Mouse (Mus musculus): ENCODE results near the gene Thsd7a. TPM values are rescaled to one million over a fixed set of nuclear protein-coding genes. Genes with fewer than 3 reads are reported as not detected.

The Thsd7a gene
- polyA plus RNA-seq, 1 experiment from 2014 or later, result 29.8 TPM

DNA sequence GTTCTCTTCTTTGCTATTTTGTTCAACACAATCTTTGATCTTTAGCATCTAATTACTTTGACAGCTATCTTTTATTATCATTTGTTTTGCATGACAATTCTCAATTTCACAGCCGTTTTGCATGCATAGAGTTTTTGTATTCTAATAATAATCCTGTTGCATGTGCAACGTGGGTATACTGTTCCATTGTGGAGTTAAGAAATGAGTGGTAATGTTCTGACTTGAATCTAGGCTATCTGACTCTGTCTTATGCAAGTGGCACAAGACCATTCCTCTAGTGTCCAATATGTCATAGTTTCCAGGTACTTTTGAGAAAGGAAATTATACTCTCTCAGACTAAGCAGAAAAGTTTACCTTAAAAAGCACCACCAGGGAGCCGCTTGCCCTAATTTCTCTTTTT, 206.7 kb downstream of the Thsd7a start:
- H3K9me3 ChIP-seq, result no peaks in the 10 kb centered on the region
- peaks cover 4% of the 10 kb centered on the region; the same call in 1 of the 2 replicates for H3K4me1 ChIP-seq (replicated peaks)
- H3K36me3 ChIP-seq, result no peaks in the 10 kb centered on the region
- DNase-seq (ENCODE audit: low spot score), result no peak
- H3K27me3 ChIP-seq (ENCODE audit: insufficient read depth, poor library complexity, severe bottlenecking), result no peaks in the 10 kb centered on the region
- no peak overlapping the region for H3K4me3 ChIP-seq
- no peak overlapping the region for H3K27ac ChIP-seq
- 59% methylated on average over 3 of the region's 3 CpGs for WGBS

DNA sequence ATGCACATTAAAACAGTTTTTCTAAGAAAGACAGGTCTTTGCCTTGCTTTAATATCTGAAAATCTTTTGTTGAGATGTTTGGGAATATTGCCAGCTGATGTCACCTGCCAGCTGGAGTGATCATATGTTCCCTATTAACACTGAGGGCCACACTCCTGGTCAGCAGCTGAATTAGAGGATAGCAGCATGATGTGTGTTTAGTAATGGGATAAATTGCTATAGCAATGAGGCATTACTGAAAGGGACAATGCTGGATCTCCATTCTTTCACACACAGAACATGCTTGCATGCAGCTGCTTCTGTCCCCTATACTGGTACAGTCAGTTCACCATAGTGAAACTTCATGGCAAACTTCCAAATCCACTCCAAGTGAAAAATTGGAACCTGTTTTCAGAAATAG, 230.1 kb downstream of the Thsd7a start:
- Histone ChIP-seq H3K36me3 (no peaks in the 10 kb centered on the region), H3K27me3 (ENCODE audit: insufficient read depth, poor library complexity, severe bottlenecking) (no peaks in the 10 kb centered on the region), H3K4me3 (no peak overlapping the region), H3K4me1 (replicated peaks) (0 out of 2 replicates have a peak, but pooled peaks cover 3% of the 10 kb centered on the region), H3K27ac (no peak overlapping the region), H3K9me3 (no peaks in the 10 kb centered on the region)
- no peak for DNase-seq (ENCODE audit: low spot score)

DNA sequence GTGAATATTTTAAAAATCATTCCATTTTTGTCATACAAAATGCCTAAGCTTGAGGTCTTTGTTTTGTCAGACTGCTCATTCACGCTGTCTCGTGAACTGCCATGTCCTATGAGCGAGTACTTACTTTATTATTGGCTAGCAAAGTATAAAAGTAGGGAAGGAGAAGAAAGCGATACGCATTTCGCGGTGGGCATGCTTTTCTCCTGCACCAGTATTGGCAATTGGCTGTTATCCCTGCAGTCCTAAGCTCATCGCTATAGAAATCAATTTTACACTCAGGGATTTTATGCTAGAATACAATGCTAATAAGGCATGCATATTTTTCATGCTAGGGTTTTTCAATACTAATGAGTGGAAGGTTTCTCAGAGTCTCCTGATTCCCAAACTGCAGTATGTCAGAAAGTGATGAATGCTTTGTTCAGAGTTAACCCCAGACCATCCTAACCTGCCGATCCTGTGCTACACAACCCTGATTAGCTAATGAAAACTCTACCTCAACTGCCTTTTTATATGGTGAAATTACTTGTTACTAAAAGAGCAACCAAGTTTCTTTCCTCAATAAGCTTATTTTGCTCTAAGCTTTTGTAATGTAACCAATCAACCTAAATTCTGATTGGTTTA, 230.8 kb downstream of the Thsd7a start:
- no peak overlapping the region for H3K4me3 ChIP-seq
- no peaks in the 10 kb centered on the region for H3K27me3 ChIP-seq (ENCODE audit: insufficient read depth, poor library complexity, severe bottlenecking)
- DNase-seq (ENCODE audit: low spot score), result no peak
- WGBS, result 64% methylated on average over 9 of the region's 9 CpGs
- H3K9me3 ChIP-seq, result no peaks in the 10 kb centered on the region
- H3K27ac ChIP-seq, result no peak overlapping the region
- no peaks in the 10 kb centered on the region for H3K36me3 ChIP-seq
- 0 out of 2 replicates have a peak, but pooled peaks cover 3% of the 10 kb centered on the region for H3K4me1 ChIP-seq (replicated peaks)

DNA sequence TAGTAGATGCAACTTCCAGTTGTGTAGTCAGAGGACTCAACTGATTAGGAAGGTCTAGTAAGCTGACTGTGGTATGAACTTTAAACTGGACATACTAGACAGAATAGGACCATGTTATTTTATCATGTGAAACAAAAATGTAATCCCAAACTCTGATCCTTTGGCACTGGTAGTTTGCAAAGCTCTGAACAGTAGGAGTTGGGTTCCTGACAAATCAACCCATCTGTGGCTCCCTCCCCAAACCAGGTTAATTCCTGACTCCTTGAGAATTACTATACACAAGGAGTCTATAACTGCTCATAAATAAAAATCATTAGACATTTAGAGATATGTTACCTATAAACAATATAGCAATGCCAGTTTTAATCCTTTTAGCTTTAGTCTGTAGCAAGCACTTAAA, 231.5 kb downstream of the Thsd7a start:
- H3K27ac ChIP-seq, result no peak overlapping the region
- DNase-seq (ENCODE audit: low spot score), result no peak
- no peak overlapping the region for H3K4me3 ChIP-seq
- no peaks in the 10 kb centered on the region for H3K9me3 ChIP-seq
- H3K4me1 ChIP-seq (replicated peaks), result 0 out of 2 replicates have a peak, but pooled peaks cover 3% of the 10 kb centered on the region
- H3K27me3 ChIP-seq (ENCODE audit: insufficient read depth, poor library complexity, severe bottlenecking), result no peaks in the 10 kb centered on the region
- no peaks in the 10 kb centered on the region for H3K36me3 ChIP-seq

DNA sequence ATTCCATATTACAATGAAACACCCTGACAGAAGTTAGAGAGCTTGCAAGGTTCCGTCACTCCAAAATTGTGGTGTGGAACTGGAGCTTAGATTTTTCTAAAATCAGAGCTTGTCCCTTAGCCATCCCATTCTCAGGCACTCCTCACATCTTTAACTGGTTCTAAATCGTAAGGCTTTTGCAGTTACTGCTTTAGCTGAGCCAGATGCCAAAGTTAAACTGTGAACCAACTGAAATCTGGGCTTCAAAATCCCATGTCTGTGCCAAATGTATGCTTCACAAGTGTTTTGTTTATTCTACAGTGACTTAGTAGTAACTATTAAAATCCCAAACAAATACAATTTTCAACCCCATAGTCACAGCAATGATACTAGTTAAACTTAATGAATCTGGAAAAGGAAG, 242.3 kb downstream of the Thsd7a start:
- H3K36me3 ChIP-seq, result no peaks in the 10 kb centered on the region
- H3K27ac ChIP-seq, result no peak overlapping the region
- H3K9me3 ChIP-seq, result no peaks in the 10 kb centered on the region
- WGBS, result 93% methylated on average over 2 of the region's 2 CpGs
- H3K4me3 ChIP-seq, result no peak overlapping the region
- H3K27me3 ChIP-seq (ENCODE audit: insufficient read depth, poor library complexity, severe bottlenecking), result no peaks in the 10 kb centered on the region
- no peaks in the 10 kb centered on the region for H3K4me1 ChIP-seq (replicated peaks)
- DNase-seq (ENCODE audit: low spot score), result no peak

DNA sequence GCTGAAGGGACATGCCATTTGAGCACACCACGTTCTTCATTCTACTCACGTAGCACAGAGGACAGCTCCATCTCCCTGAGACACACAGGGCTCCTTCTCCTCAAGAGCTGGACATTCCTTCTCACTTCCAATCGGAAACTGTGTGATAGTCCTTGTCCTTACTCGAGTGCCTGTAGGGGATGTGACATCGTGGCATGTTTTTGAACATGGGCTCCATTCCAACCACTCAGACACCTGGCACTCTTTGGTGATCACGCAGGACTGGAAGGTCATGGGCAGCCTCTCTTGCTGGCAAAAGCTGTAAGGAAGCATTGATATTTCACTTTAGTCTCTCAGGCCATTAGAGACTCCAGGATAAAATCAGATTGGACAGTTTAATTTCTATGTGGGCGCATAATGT, 245.3 kb downstream of the Thsd7a start:
- 91% methylated on average over 7 of the region's 7 CpGs for WGBS

DNA sequence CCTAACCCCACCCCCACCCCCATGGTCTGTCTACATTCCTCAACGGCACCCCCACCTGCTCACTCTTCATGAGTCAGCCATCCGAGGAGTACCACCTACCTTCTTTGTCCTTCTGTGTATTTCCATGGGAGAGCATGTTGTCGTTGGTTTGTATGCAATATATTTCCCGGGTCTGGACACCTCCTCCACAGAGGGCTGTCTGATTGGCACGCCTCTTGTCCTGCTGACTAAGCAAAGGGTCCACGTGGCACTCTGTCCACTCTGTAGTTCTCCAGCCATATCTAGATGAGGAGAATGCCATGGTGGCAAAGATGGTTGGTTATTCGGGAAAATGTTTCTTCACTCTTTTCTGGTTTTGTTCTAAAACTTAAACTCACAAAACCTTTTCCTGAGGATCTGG, 248.3 kb downstream of the Thsd7a start:
- Histone ChIP-seq H3K4me1 (replicated peaks) (no peaks in the 10 kb centered on the region), H3K36me3 (no peaks in the 10 kb centered on the region; the same call in 1 of the 2 replicates), H3K9me3 (no peaks in the 10 kb centered on the region), H3K4me3 (no peak overlapping the region), H3K27me3 (ENCODE audit: insufficient read depth, poor library complexity, severe bottlenecking) (no peaks in the 10 kb centered on the region), H3K27ac (no peak overlapping the region)
- WGBS, result 84% methylated on average over 7 of the region's 7 CpGs
- DNase-seq (ENCODE audit: low spot score), result no peak

More for the DNA sequence above, 245.3 kb downstream of the Thsd7a start:
- no peak overlapping the region for H3K4me3 ChIP-seq
- DNase-seq (ENCODE audit: low spot score), result no peak
- no peaks in the 10 kb centered on the region; the same call in 1 of the 2 replicates for H3K36me3 ChIP-seq
- H3K9me3 ChIP-seq, result no peaks in the 10 kb centered on the region
- no peaks in the 10 kb centered on the region for H3K4me1 ChIP-seq (replicated peaks)
- H3K27ac ChIP-seq, result no peak overlapping the region
- H3K27me3 ChIP-seq (ENCODE audit: insufficient read depth, poor library complexity, severe bottlenecking), result no peaks in the 10 kb centered on the region

DNA sequence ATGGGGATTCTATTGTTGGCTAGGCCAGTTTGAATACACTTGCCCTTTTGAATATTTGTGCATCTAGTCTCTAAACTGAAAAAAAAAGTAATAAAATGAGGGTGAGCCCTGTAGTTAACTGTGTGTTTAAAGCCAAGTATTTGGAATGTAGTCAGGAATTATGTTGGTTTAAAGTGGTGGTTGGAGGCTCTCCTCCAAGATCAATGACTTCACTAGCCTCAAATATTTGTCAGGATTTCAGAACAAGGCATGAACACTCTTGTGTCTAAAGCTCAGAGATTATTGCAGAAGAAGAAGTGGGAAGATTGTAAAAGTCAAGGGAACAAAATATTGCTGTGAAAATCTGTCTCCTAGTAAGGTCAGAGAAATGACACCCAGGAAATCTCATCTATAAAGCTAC, 249.3 kb downstream of the Thsd7a start:
- DNase-seq (ENCODE audit: low spot score), result no peak
- H3K27ac ChIP-seq, result no peak overlapping the region

DNA sequence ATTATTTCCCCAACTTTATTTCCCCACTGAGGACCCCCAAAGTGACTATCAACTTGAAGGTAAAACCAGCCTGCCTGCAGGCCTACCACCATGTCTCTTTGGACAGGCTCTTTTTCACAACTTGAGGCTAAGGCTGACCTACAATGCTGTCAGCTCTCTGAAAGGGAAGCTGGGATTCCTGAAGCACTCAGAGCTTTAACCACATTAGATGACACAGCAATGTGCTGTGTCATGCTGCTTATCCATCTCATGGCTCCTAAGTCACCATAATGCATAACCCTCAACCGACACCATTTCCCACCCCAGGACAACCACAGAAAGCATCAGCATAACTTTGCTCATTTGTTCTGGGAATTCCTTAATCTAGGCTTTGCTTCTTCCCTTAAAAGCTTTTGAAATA, 255.6 kb downstream of the Thsd7a start:
- 94% methylated on average over 1 of the region's 1 CpGs for WGBS
- Histone ChIP-seq H3K4me3 (no peak overlapping the region), H3K27ac (no peak overlapping the region), H3K9me3 (no peaks in the 10 kb centered on the region), H3K4me1 (replicated peaks) (0 out of 2 replicates have a peak, but pooled peaks cover 3% of the 10 kb centered on the region), H3K27me3 (ENCODE audit: insufficient read depth, poor library complexity, severe bottlenecking) (no peaks in the 10 kb centered on the region), H3K36me3 (no peaks in the 10 kb centered on the region)
- DNase-seq (ENCODE audit: low spot score), result no peak

More for the DNA sequence above, 249.3 kb downstream of the Thsd7a start:
- Histone ChIP-seq H3K4me1 (replicated peaks) (no peaks in the 10 kb centered on the region), H3K27me3 (ENCODE audit: insufficient read depth, poor library complexity, severe bottlenecking) (no peaks in the 10 kb centered on the region), H3K9me3 (no peaks in the 10 kb centered on the region), H3K36me3 (no peaks in the 10 kb centered on the region; the same call in 1 of the 2 replicates), H3K4me3 (no peak overlapping the region)

DNA sequence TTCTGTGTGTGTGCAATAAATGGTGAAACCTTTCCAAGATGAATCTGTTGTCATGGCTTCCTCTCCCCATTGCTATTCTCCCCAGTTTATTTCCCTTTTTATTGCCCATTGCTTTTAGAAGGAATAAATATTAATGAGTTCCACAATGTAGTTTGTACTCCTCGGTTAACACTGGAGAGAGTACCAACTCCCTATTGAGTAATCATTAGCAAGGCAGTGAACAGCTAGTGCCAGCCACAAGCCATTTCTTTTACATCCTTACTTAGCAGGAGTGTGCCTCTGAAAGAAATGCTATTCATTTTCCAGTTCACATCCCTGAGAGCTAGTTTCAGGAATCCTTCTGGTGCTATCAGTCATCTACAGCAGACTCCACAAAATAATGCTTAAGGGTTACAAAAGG, 260.3 kb downstream of the Thsd7a start:
- H3K4me1 ChIP-seq (replicated peaks), result 0 out of 2 replicates have a peak, but pooled peaks cover 3% of the 10 kb centered on the region
- no peaks in the 10 kb centered on the region for H3K27me3 ChIP-seq (ENCODE audit: insufficient read depth, poor library complexity, severe bottlenecking)
- no peak for DNase-seq (ENCODE audit: low spot score)
- WGBS, result 60% methylated on average over 1 of the region's 1 CpGs
- H3K27ac ChIP-seq, result no peak overlapping the region
- H3K36me3 ChIP-seq, result no peaks in the 10 kb centered on the region
- no peaks in the 10 kb centered on the region for H3K9me3 ChIP-seq
- H3K4me3 ChIP-seq, result no peak overlapping the region

DNA sequence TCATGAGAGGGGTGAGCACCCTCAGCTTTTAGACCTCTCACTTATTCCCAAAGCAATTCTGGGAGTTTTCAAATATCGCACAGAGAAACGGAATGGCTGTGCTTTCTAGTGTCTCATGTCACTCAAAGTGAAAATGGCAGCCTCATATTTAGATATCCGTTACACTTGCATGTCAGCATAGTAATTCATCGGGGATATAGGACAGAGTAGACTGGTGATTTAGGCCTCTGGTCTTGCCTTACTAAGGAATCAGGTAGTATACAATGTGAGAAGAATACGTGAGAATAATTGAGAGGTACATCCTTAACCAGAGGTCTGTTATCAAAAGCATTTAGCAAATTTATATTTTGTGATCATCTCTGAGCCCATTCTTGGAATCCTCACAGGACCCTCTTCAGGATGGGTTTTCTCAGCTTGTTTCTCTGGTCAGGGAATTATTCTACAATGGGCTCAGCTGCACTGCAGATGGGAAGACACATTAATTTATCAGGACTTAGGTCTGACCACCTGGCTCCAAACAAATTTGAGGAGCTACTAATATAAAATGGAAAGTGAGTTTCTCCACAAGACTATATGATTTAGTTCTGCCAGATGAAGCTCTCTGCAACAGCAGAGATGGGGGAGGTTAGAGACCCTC, 267.6 kb downstream of the Thsd7a start:
- Histone ChIP-seq H3K27ac (no peak overlapping the region), H3K27me3 (ENCODE audit: insufficient read depth, poor library complexity, severe bottlenecking) (no peaks in the 10 kb centered on the region), H3K9me3 (no peaks in the 10 kb centered on the region), H3K4me3 (no peak overlapping the region), H3K36me3 (no peaks in the 10 kb centered on the region), H3K4me1 (replicated peaks) (no peaks in the 10 kb centered on the region)
- WGBS, result 79% methylated on average over 5 of the region's 5 CpGs
- DNase-seq (ENCODE audit: low spot score), result no peak

DNA sequence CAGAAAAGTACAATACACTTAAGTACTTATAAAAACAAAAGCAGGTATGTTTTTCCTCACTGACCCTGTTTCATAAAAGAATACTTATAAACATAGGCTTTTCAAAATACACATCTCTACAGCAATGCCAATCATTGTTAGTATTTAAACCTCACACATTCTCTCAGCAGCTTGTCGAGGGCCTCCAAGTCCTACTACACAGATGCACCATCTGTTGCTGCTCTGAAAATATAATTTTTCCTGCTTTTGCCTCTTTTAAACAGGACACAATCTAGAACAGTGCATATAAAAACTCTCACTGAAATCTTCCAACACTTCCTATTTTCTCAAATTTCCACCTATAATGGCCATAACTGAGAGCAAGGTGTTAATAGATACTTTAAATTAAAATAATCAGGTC, 270.9 kb downstream of the Thsd7a start:
- Histone ChIP-seq H3K4me1 (replicated peaks) (no peaks in the 10 kb centered on the region), H3K36me3 (no peaks in the 10 kb centered on the region), H3K9me3 (no peaks in the 10 kb centered on the region), H3K27ac (no peak overlapping the region), H3K4me3 (no peak overlapping the region), H3K27me3 (ENCODE audit: insufficient read depth, poor library complexity, severe bottlenecking) (no peaks in the 10 kb centered on the region)
- WGBS, result 91% methylated on average over 1 of the region's 1 CpGs
- no peak for DNase-seq (ENCODE audit: low spot score)

DNA sequence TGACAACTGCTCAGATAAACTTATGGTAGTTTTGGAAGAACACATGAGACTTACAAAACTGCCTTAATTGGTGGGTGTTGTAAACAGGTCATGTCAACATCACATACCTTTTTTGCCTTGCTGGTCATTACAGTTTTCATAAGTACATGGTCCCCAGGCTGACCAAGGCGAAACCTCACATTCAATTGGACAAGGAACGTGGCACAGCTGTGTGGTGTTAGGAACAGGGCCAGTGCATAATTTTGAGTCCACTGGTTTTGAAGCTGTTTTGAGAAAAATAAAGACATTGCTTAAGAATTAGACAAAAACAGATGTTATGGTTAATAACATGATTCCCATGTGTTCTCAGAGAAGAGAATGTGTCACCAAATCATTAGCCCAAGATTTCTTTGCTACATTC, 278.3 kb downstream of the Thsd7a start:
- Histone ChIP-seq H3K36me3 (no peaks in the 10 kb centered on the region), H3K4me3 (no peak overlapping the region), H3K27me3 (ENCODE audit: insufficient read depth, poor library complexity, severe bottlenecking) (no peaks in the 10 kb centered on the region), H3K27ac (no peak overlapping the region), H3K9me3 (no peaks in the 10 kb centered on the region), H3K4me1 (replicated peaks) (peaks cover 7% of the 10 kb centered on the region)
- no peak for DNase-seq (ENCODE audit: low spot score)
- whole genome bisulfite sequencing, result 95% methylated on average over 2 of the region's 2 CpGs

Data from hindbrain, embryonic 10.5 days (tissue).